Mouse (Mus musculus) CH12.LX (cell line): ENCODE results near the gene Tshz2. TPM values are rescaled to one million over a fixed set of nuclear protein-coding genes. Genes with fewer than 3 reads are reported as not detected.

Experiments used
- DNase-seq: peaks from one replicate; pipeline ENCODE4 v3.0.0-alpha.2; 2013; ENCODE audit errors: extremely low read depth
- H3K27ac ChIP-seq: 2 replicates; pipeline ENCODE4 v1.5.1; 2012; ENCODE audit warnings: low read depth, mild to moderate bottlenecking, control low read depth, moderate library complexity; ENCODE audit not compliant: insufficient read depth
- H3K27me3 ChIP-seq: replicated peaks from 2 replicates; pipeline ENCODE3; 2012; ENCODE audit warnings: inconsistent platforms
- H3K36me3 ChIP-seq, 2 experiments: replicated peaks in 1 of 2; 2 replicates each; pipeline versions ENCODE3 to v1.6.1; 2012; ENCODE audit warnings: inconsistent platforms in 1 of 2, low read length in 1 of 2, mild to moderate bottlenecking in 1 of 2, mixed read lengths in 1 of 2, moderate library complexity in 1 of 2; ENCODE audit not compliant: control insufficient read depth in 1 of 2, insufficient read depth in 1 of 2
- H3K4me1 ChIP-seq, 2 experiments: 2 replicates each; pipeline ENCODE4 v1.6.1; 2012; ENCODE audit warnings: inconsistent platforms in 1 of 2, moderate library complexity in 1 of 2; ENCODE audit not compliant: insufficient read depth in 2 of 2, control insufficient read depth in 1 of 2
- H3K4me2 ChIP-seq: 2 replicates; pipeline ENCODE4 v1.6.1; 2012; ENCODE audit warnings: low read depth, mild to moderate bottlenecking, control low read depth; ENCODE audit not compliant: poor library complexity, insufficient read depth, severe bottlenecking
- H3K4me3 ChIP-seq, 3 experiments: fragments of 150-350 bp in 1 of 3; sonication (generic) in 1 of 3; replicated peaks in 1 of 3; 2 replicates each; pipeline versions ENCODE3 to v1.5.1; 2011 to 2012; ENCODE audit warnings: low read depth in 2 of 3, low read length in 2 of 3, mild to moderate bottlenecking in 2 of 3, moderate library complexity in 2 of 3, control low read depth in 1 of 3, improper control_type of control experiment in 1 of 3, inconsistent platforms in 1 of 3, mixed read lengths in 1 of 3; ENCODE audit not compliant: poor library complexity in 1 of 3
- H3K79me2 ChIP-seq: replicated peaks from 2 replicates; pipeline ENCODE4 v1.6.1; 2012; ENCODE audit warnings: mild to moderate bottlenecking, moderate library complexity; ENCODE audit not compliant: control insufficient read depth, poor library complexity, insufficient read depth, severe bottlenecking; ENCODE audit errors: extremely low read depth
- H3K9ac ChIP-seq: 2 replicates; pipeline ENCODE4 v1.6.1; 2012; ENCODE audit warnings: low read depth, mild to moderate bottlenecking, control low read depth, moderate library complexity; ENCODE audit not compliant: insufficient read depth
- H3K9me3 ChIP-seq: replicated peaks from 2 replicates; pipeline ENCODE3; 2012; ENCODE audit warnings: low read length, inconsistent platforms, mixed read lengths
- BHLHE40 ChIP-seq: IDR thresholded peaks from 2 replicates; pipeline ENCODE4 v1.6.1; 2011; ENCODE audit warnings: mild to moderate bottlenecking, low read depth, low read length, improper control_type of control experiment
- CHD1 ChIP-seq: IDR thresholded peaks from 2 replicates; pipeline ENCODE4 v1.6.1; 2012; ENCODE audit warnings: low read depth, low read length, improper control_type of control experiment, inconsistent platforms
- CHD2 ChIP-seq: IDR thresholded peaks from 2 replicates; pipeline ENCODE4 v1.6.1; 2011; ENCODE audit warnings: low read length, improper control_type of control experiment
- CTCF ChIP-seq, 2 experiments: IDR thresholded peaks in 1 of 2; conservative IDR thresholded peaks in 1 of 2; 2 replicates each; pipeline ENCODE4 v1.5.1; 2011 to 2012; ENCODE audit warnings: low read depth in 2 of 2, low read length in 2 of 2, improper control_type of control experiment in 1 of 2, inconsistent platforms in 1 of 2, mild to moderate bottlenecking in 1 of 2, moderate library complexity in 1 of 2
- EP300 ChIP-seq: IDR thresholded peaks from 2 replicates; pipeline ENCODE4 v1.6.1; 2011; ENCODE audit warnings: low read length, improper control_type of control experiment
- GABPA ChIP-seq: IDR thresholded peaks from 2 replicates; pipeline ENCODE4 v1.6.1; 2012; ENCODE audit warnings: low read depth, low read length, improper control_type of control experiment, inconsistent platforms; ENCODE audit not compliant: insufficient replicate concordance
- HCFC1 ChIP-seq: IDR thresholded peaks from 2 replicates; pipeline ENCODE4 v1.6.1; 2012; ENCODE audit warnings: low read depth, mild to moderate bottlenecking, inconsistent platforms, low read length, improper control_type of control experiment
- IRF4 ChIP-seq: IDR thresholded peaks from 2 replicates; pipeline ENCODE4 v1.6.1; 2014; ENCODE audit warnings: low read depth, mild to moderate bottlenecking, inconsistent platforms, low read length, improper control_type of control experiment
- JUN ChIP-seq: IDR thresholded peaks from 2 replicates; pipeline ENCODE4 v1.6.1; 2011; ENCODE audit warnings: low read depth, mild to moderate bottlenecking, low read length, improper control_type of control experiment, moderate library complexity; ENCODE audit not compliant: insufficient read depth
- JUND ChIP-seq: conservative IDR thresholded peaks from 2 replicates; pipeline ENCODE4 v1.6.1; 2011; ENCODE audit warnings: low read depth, low read length, improper control_type of control experiment
- KAT2A ChIP-seq: IDR thresholded peaks from 2 replicates; pipeline ENCODE4 v1.6.1; 2012; ENCODE audit warnings: low read length, improper control_type of control experiment, inconsistent platforms; ENCODE audit not compliant: insufficient replicate concordance
- MAX ChIP-seq: IDR thresholded peaks from 2 replicates; pipeline ENCODE4 v1.6.1; 2011; ENCODE audit warnings: low read length, improper control_type of control experiment
- MAZ ChIP-seq: IDR thresholded peaks from 2 replicates; pipeline ENCODE4 v1.6.1; 2012; ENCODE audit warnings: low read depth, mild to moderate bottlenecking, inconsistent platforms, low read length, improper control_type of control experiment, moderate library complexity
- NELFE ChIP-seq: IDR thresholded peaks from 2 replicates; pipeline ENCODE4 v1.6.1; 2011; ENCODE audit warnings: low read depth, low read length, improper control_type of control experiment
- NRF1 ChIP-seq: IDR thresholded peaks from 2 replicates; pipeline ENCODE4 v1.6.1; 2014; ENCODE audit warnings: low read depth, mild to moderate bottlenecking, inconsistent platforms, low read length, improper control_type of control experiment, moderate library complexity
- PAX5 ChIP-seq: IDR thresholded peaks from 2 replicates; pipeline ENCODE4 v1.6.1; 2012; ENCODE audit warnings: low read length, inconsistent platforms, mixed read lengths
- POLR2AphosphoS2 ChIP-seq: IDR thresholded peaks from 2 replicates; pipeline ENCODE4 v1.6.1; 2011; ENCODE audit warnings: low read depth, low read length, improper control_type of control experiment
- RCOR1 ChIP-seq: conservative IDR thresholded peaks from 2 replicates; pipeline ENCODE4 v1.6.1; 2012; ENCODE audit warnings: low read depth, mild to moderate bottlenecking, inconsistent platforms, low read length, improper control_type of control experiment
- SMC3 ChIP-seq: IDR thresholded peaks from 2 replicates; pipeline ENCODE4 v1.6.1; 2011; ENCODE audit warnings: low read depth, low read length, improper control_type of control experiment
- TBP ChIP-seq: conservative IDR thresholded peaks from 2 replicates; pipeline ENCODE4 v1.6.1; 2011; ENCODE audit warnings: low read depth, low read length, improper control_type of control experiment
- TCF12 ChIP-seq: IDR thresholded peaks from 2 replicates; pipeline ENCODE4 v1.6.1; 2014; ENCODE audit warnings: low read depth, mild to moderate bottlenecking, inconsistent platforms, low read length, improper control_type of control experiment
- USF1 ChIP-seq: IDR thresholded peaks from 2 replicates; pipeline ENCODE4 v1.6.1; 2014; ENCODE audit warnings: low read depth, mild to moderate bottlenecking, inconsistent platforms, low read length, improper control_type of control experiment
- USF2 ChIP-seq: conservative IDR thresholded peaks from 2 replicates; pipeline ENCODE4 v1.6.1; 2011; ENCODE audit warnings: low read depth, low read length, improper control_type of control experiment
- ZC3H11A ChIP-seq: IDR thresholded peaks from 2 replicates; pipeline ENCODE4 v1.6.1; 2012; ENCODE audit warnings: low read depth, mild to moderate bottlenecking, inconsistent platforms, low read length, improper control_type of control experiment
- ZMIZ1 ChIP-seq: IDR thresholded peaks from 2 replicates; pipeline ENCODE4 v1.6.1; 2012; ENCODE audit warnings: low read depth, mild to moderate bottlenecking, inconsistent platforms, low read length, improper control_type of control experiment
- ZNF384 ChIP-seq: IDR thresholded peaks from 2 replicates; pipeline ENCODE4 v1.6.1; 2012; ENCODE audit warnings: low read depth, low read length, improper control_type of control experiment, inconsistent platforms
- dilution Hi-C: fragments of 300-500 bp; cut with MboI; formaldehyde crosslinking; loops from 2 replicates; pipeline ENCODE4 v1.14.3; 2020; ENCODE audit warnings: low sequenced_read_pairs; ENCODE audit not compliant: extremely low pct_unique_long_range_greater_than_20kb, extremely low pct_ligation_motif_present
- in situ Hi-C: fragments of 300-500 bp; cut with MboI; formaldehyde crosslinking; loops from 3 replicates; pipeline ENCODE4 v1.14.3; 2019; ENCODE audit warnings: low sequenced_read_pairs, low pct_ligation_motif_present, low pct_unique_long_range_greater_than_20kb, mixed read lengths
- polyA plus RNA-seq: library from polyadenylated mRNA; unstranded; fragments of >175 nt; gene quantifications from 2 replicates; pipeline ENCODE4 v1.2.1, GENCODE M21; 2012; ENCODE audit warnings: low read depth; ENCODE audit not compliant: insufficient read length
- total RNA-seq, 2 experiments: library from RNA; depleted of rRNA; stranded (reverse); fragments of 300-350 nt in 1 of 2; fragments of >200 nt in 1 of 2; gene quantifications; 2 replicates each; pipeline ENCODE4 v1.2.3; 2012 to 2014

The Tshz2 gene
- total and polyA plus RNA-seq, 3 experiments: not detected

- Histone ChIP-seq H3K9me3 (peaks cover 87% of the 10 kb centered on the region), H3K36me3 (no peaks in the 10 kb centered on the region), H3K79me2 (no peaks in the 10 kb centered on the region), H3K27ac (no peak overlapping the region), H3K27me3 (no peaks in the 10 kb centered on the region), H3K4me3 (no peak overlapping the region), H3K4me2 (no peak overlapping the region), H3K4me1 (no peaks in the 10 kb centered on the region), H3K9ac (no peak overlapping the region)
- DNase-seq: no peak
- TF ChIP-seq TCF12: no peak
- no peak for TF ChIP-seq JUND
- no peak for TF ChIP-seq USF2
- no peak for TF ChIP-seq CHD2
- no peak for TF ChIP-seq NELFE
- TF ChIP-seq POLR2AphosphoS2: no peak
- TF ChIP-seq KAT2A: no peak
- no peak for TF ChIP-seq TBP
- TF ChIP-seq IRF4: no peak
- no peak for TF ChIP-seq GABPA
- no peak for TF ChIP-seq PAX5
- no peak for TF ChIP-seq SMC3
- TF ChIP-seq JUN: no peak
- no peak for TF ChIP-seq BHLHE40
- no peak for TF ChIP-seq ZNF384
- dilution Hi-C loops: no loop called here
- in situ Hi-C loops: no loop called here
These were observed 172.7 kb downstream of the Tshz2 start for GRCm38 (mm10) chr2:169805545-169805944.

- no peaks in the 10 kb centered on the region for H3K36me3 ChIP-seq
- no peak overlapping the region for H3K4me2 ChIP-seq
- H3K4me1 ChIP-seq: no peaks in the 10 kb centered on the region
- no peak for DNase-seq
- H3K9me3 ChIP-seq: peaks cover 86% of the 10 kb centered on the region
- H3K27ac ChIP-seq: no peak overlapping the region
- dilution Hi-C loops (no loop called here), in situ Hi-C loops (no loop called here)
- TF ChIP-seq MAZ (no peak), CHD1 (no peak), NRF1 (no peak), NELFE (no peak), ZC3H11A (no peak), CTCF (conservative IDR thresholded peaks at IDR 0.05 in 1 of 2, IDR thresholded peaks at IDR 0.05 in 1 of 2; ENCODE audit: low read depth in 2 of 2, low read length in 2 of 2) (no peak), ZMIZ1 (no peak), GABPA (no peak), RCOR1 (no peak), ZNF384 (no peak), EP300 (no peak), USF1 (no peak), USF2 (no peak), HCFC1 (no peak), MAX (no peak), JUND (no peak)
- no peak overlapping the region for H3K9ac ChIP-seq
- H3K4me3 ChIP-seq: no peak overlapping the region
- no peaks in the 10 kb centered on the region for H3K27me3 ChIP-seq
- H3K79me2 ChIP-seq: no peaks in the 10 kb centered on the region
These were observed 178.8 kb downstream of the Tshz2 start for GRCm38 (mm10) chr2:169811589-169811988.
